Mouse (Mus musculus) testis, postnatal 10 days (tissue): ENCODE data around the gene Wwtr1.

Experiments used
- DNase-seq: peaks from one replicate; pipeline ENCODE4 v3.0.0; 2021; ENCODE audit warnings: low spot score

Gene Wwtr1

DNA sequence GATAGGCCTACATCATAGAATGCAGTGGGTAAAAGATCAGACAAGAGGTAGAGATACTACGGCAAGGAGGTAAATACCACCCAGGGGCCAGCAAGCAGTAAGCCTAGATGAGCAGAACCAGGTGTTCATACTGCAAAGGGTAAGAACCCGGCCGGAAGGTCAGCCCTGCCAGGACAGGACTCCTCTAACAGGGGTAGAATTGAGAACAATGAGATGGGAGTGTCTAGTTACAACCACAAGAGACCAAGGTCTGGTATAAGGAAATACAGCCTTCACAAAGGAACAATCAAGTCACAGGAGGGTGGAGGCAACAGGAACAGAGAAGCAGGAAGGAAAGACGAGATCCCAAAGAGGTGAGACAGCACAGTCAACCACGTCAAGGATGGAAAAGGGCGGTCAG lies 16.9 kb downstream of the Wwtr1 start:
- DNase-seq: no peak

DNA sequence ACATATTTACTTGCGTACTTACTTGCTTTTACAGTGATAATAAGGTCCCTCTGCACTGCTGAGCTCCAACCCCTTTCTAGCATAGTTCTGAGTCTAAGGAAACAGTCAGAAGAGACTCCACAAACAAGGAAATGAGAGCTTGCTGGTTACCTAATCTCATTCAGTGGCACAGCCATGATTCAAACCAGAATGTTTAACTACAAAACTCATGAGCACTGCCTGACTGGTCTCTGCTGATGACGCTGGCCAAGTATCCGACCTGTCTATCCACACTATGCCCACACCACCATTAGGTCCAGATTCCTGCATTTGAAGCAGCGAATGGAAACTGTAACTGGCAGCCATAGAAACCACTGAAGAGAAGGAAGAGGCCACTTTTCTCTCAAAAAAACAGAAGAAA lies 18.3 kb downstream of the Wwtr1 start:
- no peak for DNase-seq

DNA sequence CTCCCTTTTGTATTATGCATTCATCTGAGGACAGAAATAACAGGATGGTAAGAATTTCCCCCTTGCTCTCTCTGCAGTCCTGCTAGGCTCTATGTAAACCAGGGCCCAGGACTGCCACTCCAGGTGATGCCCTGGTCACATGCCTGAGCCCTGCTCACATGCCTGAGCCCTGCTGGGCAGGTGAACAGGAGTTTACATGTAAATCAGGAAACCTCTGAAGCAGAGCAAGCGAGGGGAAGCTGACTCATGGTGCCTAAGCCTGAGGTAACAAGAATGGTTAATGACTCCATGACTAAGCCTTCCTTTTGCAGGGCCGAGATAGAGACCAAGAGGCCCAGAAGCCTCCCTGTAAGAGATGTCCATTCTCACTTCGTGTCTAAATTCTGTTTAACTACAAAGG lies 20.1 kb downstream of the Wwtr1 start:
- no peak for DNase-seq

DNA sequence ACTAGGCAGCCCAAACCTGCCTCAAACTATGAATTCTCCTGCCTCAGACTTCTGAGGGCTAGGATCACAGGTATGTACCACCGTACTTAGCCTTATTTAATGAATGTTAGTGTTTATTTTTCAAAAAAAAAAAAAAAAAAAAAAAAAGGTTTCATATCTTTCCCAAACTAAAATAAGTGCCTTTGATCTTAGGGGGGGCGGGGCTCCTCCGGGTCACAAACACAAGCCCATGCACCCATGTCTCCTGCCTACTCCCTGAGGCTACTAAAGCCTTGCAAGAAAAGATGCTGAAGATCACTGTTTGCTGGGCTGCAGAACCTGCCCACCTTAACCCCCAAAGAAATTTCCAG lies 20.8 kb downstream of the Wwtr1 start:
- DNase-seq: no peak

DNA sequence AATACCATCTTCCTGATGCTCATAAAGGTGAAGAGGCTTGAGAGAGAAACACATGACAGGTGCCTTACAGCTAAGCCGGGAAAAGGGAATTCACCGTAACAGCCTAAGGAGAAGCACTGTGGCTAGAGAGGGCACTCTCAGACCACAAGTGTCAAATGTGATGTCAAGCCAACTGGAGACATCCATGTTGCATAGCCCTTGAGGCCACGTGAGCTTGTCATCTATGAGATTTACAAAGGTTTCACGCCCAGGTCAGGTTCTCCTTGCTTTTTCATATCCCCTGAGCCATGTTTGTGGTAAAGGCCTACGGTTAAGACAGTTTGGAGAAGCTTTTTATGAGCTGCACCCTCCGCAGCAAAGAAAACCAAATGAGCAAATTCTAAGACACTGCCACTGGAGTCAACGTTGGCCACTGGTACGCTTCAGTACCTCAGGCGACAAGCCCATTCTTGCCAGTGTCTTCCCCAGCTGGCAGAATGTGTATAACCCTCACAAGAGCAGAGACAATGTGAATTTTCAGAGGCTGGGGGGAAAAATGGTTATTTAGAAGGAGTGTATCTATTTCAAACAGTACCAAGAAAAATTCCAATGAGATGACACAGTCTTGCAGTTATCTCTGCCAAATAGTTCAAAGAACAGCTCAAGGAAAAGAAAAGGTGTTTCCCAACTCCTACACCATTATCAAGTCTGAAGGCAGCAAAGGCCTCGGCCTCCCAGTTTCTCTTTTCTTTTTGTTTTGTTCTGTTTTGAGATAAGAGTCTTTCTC lies 21.4 kb downstream of the Wwtr1 start:
- DNase-seq: no peak

DNA sequence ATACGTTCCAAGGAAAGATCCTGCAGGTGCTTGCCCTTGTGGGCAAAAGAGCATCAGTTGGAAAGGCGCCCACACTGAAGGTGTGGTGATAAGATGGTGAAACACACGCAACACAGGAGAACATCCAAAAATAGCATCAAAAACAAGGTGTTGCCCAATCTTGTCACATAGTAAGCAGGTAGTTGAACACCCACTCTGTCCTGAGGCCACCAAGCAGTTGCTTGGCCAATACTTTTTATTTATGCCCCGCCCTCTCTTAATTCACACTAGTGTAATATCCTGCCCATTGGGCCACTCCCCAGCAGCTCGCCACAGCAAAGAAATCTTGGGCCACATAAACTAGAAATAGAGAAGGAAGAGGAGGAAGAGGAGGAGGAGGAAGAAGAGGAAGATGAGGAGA lies 22.6 kb downstream of the Wwtr1 start:
- DNase-seq: no peak

DNA sequence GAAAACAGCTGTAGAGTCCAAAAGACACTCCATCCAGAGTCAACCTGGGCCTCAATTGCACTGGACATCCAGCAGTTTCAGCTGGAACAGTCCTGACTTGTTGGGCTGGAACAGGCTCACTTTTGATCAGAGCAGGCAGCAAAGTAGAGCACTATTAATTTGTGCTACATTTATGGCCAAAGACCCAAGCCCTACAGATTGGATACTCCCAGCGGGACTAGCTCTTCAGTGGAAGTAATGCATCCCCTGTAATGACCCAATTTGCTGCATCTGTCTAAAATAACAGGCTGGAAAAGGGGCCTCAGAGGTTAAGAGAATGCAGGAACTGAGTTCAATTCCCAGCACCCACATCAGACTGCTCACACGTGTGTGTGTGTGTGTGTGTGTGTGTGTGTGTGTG lies 24.5 kb downstream of the Wwtr1 start:
- DNase-seq: no peak

DNA sequence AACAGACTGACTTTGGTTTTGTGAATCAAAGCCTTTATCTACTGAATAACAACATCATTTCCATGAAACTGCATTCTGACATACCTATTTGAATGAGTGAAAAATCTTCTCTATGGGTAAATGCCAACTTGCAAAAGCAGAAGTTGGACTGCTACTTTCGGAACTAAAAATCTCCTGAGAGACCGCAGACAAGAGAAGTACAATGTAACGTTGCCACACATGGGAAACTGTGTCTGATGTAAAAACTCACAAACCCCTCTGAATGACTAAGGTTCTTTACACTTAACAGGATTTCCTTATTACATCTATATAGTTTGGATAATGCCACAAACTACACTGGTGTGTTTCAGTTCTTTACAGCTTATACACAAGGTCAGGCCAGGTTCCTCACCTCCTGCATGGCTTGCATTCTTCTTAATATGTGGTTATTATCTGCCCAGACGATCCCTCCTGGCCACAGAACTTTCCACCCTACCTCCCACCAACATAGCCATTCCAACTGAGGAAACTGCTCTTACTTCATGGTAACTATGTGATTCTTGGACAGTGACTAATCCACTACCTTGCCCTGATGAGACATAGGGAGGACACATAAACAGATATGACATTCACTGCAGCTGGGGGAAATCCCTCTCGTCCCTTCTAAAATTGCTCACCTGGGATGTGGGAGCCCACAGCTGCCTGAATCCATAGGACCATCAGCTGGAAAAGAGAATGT lies 25.1 kb downstream of the Wwtr1 start:
- DNase-seq: no peak

DNA sequence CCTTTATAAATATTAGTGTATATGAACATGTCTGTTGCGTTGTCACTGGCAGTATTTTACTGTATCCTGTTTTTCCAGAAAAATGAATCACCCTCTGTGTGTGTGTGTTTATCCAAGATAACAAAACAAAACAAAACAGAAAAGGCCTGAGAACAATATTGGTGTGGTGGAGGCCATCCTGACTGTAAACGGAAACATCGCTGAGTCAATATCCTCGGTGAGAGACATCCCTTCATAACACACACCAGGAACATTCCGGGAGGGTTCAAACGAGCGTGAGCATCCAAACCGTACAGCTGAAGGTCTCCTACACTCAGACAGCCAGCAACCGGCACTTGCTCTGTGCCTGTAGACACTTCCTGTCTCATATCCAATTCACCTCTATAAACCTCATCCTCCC lies 31.6 kb downstream of the Wwtr1 start:
- no peak for DNase-seq

DNA sequence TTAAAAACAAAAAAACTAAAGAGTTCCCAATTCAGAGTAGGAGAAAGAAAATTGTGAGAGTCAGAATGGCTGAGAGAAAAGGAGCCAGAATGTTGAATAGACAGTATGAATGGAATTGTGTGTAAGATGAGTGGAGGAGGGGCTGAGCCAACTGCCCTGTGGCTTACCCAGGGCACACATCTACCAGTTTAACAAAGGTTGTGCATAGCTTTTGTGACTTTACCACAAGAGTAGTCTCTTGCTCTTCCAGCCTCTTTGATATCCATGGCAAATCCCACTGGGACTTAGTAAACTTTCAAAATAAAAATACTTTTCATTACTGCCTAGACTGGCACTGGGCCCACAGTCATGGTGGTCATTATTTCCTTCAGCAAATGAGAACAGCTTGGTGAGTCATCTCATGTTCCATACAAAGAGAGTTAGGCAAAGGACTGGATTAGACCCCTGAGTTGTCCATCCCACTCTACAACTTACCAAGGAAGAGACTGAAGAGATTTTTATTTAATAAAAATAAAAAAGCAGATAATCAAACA lies 32.8 kb downstream of the Wwtr1 start:
- no peak for DNase-seq

DNA sequence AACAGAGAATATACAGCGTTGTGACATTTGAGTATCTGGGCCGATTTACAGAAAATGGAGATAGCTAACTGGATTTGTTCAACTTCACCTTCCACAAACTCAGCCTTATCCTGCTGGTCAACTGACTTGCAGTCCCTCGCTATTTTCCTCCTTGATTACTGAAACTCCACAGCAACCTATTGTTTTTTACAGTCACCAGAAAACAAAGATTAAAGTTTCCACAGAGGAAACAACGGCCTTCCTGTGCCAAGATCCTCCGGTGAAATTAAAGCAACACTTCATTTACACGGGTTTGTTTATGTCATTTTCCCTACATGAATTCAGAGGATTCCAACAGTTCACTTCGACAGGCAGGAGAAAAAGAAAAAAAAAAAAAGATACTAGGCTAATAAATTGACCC lies 34.5 kb downstream of the Wwtr1 start:
- no peak for DNase-seq

DNA sequence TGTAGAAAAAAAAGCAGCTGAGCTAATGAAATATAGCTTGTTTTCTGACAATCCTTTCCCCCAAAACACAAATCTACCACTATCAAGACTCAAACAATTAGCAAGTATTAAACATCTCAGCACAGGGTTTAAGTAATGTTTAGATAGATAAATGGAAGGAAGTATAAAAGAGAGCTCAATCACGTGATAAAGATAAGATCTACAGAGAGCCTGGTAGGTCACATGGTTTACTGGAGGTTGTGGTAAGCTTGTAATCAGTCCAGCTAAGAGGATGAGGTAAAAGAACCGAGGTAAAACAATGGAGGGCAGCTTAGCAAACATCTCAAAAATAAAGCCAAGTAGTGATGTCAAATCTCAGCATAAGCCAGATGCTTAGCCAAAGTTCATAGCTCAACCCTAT lies 35.2 kb downstream of the Wwtr1 start:
- no peak for DNase-seq

DNA sequence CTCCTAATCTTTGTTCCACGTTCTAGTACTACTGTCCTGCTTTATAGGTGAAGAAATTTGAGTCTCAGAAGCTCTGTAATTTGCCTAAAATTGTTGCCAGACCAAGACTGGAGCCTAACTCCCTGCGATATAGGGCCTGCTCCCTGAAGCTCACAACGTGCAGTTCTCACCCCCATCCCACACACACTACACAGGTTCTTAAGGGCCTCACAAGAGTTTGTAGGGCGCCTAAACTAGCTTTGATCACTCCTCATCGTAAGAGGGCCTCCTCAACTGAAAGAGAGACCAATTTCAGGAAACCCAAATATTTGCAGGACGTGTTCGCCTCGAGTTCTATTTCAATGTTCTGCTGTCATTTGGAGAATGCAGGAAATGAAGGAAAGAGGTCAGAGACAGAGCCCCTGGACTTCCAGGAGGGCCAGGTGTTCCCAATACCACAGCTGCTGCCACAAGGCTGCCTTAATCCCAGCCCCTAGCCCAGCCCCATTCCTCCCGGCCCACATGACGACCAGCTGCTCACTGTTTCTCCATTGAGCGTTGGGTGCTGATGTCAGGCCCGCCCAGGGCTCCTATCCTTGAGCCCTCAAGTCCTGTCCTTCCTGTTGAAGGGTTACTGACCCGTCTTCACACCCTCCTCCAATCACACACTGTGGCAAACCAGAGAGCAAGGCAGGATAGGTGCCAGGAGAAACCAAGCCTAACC lies 40.1 kb downstream of the Wwtr1 start:
- no peak for DNase-seq

DNA sequence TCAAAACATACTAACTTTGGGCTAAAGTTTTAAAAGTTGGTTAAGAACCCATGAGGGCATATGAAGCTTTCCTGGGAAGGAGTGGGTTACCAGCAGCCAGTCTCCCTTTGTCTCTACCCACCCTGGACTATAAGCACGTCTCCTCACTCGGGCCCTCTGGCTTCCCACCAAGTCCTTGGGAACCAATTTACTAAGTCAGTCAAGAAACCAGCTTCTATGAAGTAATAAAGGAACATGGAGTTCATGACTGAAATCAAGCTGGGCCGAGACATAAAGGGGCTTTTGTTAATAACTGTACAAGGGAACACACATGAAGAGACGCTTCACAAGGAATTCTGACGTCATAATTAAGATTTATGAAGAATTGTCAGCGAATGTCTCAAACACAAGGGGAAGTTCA lies 41.3 kb downstream of the Wwtr1 start:
- no peak for DNase-seq

DNA sequence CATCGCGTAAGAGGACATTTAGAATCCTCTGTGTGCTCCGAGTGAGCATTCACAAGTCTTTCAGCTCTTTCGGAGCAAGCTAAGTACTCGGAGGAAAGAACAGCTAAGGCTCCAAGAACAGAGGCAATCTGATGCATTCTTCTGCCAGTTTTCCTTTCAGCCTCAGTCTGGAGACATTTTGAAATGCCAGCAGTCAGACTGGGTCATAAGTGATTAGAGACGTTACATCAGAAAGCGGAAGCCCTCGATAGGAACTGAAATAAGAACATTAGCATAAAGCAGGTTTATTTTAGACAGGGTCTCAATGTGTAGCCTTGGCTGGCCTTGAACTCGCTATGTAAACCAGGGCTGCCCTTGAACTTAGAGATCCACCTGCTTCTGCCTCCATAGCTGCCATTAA lies 41.8 kb downstream of the Wwtr1 start:
- DNase-seq: no peak

DNA sequence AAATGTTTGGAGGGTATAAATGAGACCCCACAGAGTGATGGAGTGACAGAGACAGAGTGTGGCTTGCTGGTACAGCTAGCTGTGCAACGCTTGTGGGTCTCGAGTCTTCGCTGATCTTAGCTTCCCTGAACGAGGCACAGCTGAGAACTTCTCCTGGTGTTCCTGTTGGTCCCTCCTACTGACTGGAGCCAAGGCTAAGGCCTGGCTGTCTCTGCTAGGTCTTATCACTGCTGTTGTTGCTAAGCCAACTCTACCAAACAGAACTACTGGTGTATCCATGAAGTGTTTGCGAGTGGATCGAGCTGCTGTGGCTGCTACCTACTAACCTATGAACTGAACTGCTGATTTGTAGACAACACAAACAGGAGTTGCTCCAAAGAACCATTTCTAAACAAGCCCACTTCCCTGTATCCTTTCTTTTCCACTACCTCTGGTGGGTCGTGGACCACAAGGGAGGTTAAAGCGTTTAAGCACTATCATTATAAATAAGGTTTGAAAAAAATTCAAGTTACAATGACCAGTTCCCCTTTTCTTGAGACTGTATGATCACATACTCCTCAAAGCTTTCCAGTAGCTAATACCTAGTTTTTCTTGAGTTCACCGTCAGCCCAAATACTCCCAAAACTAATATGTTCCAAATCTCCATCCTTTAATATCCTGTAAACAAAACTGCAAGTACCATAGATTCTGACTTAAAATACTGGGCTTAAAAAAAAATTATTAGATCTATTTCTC lies 42.6 kb downstream of the Wwtr1 start:
- DNase-seq: no peak

DNA sequence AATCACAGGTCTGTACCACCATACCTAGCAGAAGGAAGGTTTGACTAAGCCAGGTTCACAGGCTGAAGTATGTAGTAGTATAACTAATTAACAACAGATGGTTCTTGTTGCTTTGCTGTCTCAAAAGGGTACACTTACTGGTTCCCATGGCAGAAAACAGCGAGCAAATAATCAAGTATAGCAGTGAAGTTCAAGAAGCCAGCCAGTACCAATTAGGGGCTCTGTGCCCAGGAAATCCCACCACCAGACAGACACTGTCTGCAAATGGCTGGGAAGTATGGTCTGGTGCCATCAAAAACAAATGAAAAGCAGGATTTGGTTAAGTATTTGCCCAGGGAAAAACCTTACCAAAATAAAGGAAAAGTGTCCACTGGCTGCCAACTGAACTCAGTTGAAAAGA lies 44.9 kb downstream of the Wwtr1 start:
- DNase-seq: no peak

DNA sequence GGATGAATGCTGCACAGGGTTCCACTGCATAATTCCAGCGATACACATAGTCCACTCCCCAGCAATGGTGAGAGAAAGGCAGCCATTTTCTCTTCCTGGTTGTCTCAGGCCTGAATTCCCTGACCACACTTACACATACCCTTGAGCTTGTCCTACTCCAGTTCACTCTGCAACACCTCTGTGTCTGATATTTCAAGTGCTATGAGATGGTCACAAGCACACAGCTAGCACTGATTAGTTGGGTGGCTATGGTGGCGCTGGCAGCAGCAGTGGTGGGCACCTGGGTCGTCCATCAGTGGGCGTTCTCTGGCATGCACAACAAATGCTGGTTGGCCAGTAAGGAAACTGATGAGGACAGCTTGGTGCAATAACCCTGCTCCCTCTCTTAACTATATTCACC lies 45.5 kb downstream of the Wwtr1 start:
- DNase-seq: no peak

DNA sequence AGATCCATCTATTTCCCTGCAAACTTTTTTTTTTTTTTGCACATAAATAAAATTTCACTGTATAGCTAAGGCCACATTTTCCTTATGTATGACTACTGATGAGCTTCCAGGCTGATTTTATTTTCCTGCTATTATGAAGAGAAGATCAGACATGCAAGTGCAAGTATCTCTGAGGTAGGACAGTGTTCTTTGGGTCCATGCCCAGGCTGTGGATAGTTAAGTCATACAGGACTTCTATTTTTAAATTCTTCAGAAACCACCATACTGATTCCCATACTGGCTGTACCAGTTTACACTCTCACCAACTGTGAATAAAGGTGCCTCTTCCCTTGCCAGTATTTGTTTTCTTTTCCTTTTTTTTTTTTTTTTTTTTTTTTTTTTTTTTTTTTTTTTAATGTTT lies 48.6 kb downstream of the Wwtr1 start:
- DNase-seq: no peak

DNA sequence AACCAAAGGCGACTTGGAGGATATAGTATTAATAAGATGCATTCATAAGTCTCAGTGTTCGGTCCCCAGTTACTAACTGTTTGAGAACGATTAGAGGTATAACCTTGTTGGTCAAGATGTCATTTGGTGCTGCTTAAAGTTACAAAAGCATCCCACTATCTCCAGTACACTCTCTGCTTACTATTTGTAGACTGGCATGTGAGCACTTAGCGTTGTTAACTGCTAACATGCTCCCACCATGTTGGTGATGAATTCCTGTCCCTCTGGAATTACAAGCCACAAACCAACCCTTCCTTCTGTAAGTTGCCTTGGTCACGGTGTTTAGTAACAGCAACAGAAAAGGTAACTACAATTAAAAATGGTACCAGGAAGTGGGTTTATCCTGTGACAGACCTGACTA lies 52.6 kb downstream of the Wwtr1 start:
- no peak for DNase-seq

DNA sequence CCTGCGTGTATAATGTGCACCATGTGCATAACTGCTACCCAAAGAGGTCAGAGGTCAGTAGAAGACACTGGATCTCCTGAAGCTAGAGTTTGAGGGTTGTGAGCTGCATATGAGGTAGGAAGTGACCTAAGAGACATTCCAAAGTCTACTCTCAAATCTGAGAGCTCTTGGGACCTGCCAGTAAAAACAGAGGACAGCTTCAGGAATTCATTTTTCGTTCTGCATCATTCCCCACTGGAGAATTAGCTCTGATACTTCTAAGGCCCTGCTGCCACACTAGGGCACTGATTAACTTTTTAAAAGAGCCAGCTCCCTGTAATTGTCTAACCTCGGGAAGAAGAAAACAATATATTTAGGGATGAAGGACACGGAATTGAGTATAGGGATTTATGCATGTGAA lies 53.8 kb downstream of the Wwtr1 start:
- no peak for DNase-seq

DNA sequence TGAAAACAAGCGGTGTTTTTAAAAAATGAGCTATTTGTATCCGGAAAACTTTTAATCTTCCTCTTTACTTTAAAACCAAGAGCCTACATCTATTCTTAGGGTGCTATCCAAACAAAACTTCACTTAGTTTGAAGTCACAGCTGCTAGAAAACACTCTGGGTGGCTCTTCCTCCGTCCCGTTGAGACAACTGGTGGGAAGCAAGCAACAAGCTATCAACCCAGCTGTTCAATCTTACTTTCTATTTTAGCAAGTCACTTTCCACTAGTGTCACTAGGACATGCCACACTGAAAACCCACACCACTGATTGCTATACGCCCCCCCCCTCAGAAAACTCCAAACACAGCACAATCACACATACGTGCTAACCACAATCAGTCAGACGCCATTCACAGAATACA lies 55.7 kb downstream of the Wwtr1 start:
- no peak for DNase-seq

DNA sequence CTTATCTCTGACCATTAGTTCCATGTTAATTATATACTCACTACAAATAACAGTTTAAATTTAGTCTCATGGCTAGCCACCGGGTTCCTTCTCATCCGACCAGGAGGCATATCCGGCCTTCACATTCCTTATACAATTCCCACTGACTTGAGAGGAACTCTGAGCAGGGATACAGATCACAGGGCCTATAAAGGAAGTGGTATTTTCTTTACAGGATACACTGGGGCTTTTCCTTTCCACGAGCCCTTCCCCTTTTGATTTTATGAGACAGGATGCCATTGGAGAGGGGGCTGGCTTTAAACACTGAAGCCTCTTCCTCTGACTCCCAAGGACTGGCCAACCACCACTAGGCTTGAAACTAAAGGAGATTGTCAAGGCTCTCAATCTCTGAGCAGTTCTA lies 59.6 kb downstream of the Wwtr1 start:
- DNase-seq: no peak
